Mouse (Mus musculus) stomach, postnatal 0 days (tissue): ENCODE data around the gene Pik3c2g. TPM values are rescaled to one million over a fixed set of nuclear protein-coding genes. Genes with fewer than 3 reads are reported as not detected.

Source experiments
- ATAC-seq: fragments of 200-750 bp; cut with Nextera tagmentation; 2 replicates; pipeline ENCODE4 v1.8.0; 2017; ENCODE audit not compliant: low FRiP score, low TSS enrichment
- DNase-seq: peaks from one replicate; pipeline ENCODE4 v3.0.0-alpha.2; 2016; ENCODE audit warnings: low spot score
- H3K27ac ChIP-seq: fragments of 300-500 bp; sonication (generic); replicated peaks from 2 replicates; pipeline ENCODE4 v1.5.1; 2014; ENCODE audit warnings: mild to moderate bottlenecking, control low read depth
- H3K27me3 ChIP-seq: fragments of 300-500 bp; sonication (generic); 2 replicates; pipeline ENCODE4 v1.6.1; 2014; ENCODE audit warnings: low read length; ENCODE audit not compliant: control insufficient read depth, insufficient read depth
- H3K36me3 ChIP-seq: fragments of 300-500 bp; sonication (generic); 2 replicates; pipeline ENCODE4 v1.6.1; 2014; ENCODE audit warnings: low read length, mixed read lengths; ENCODE audit not compliant: control insufficient read depth, insufficient read depth
- H3K4me1 ChIP-seq: fragments of 300-500 bp; sonication (generic); replicated peaks from 2 replicates; pipeline ENCODE4 v1.6.1; 2014; ENCODE audit warnings: antibody characterized with exemption; ENCODE audit not compliant: control insufficient read depth, insufficient read depth
- H3K4me2 ChIP-seq: fragments of 300-500 bp; sonication (generic); replicated peaks from 2 replicates; pipeline ENCODE4 v1.6.1; 2014; ENCODE audit warnings: low read depth, mild to moderate bottlenecking, control low read depth, moderate library complexity
- H3K4me3 ChIP-seq: fragments of 300-500 bp; sonication (generic); 2 replicates; pipeline ENCODE4 v1.5.1; 2014; ENCODE audit warnings: low read depth, low read length, control low read depth
- H3K9ac ChIP-seq: fragments of 300-500 bp; sonication (generic); 2 replicates; pipeline ENCODE4 v1.6.1; 2014; ENCODE audit warnings: mild to moderate bottlenecking, low read length, control low read depth, mixed read lengths
- H3K9me3 ChIP-seq: fragments of 300-500 bp; sonication (generic); 2 replicates; pipeline ENCODE4 v1.6.1; 2016; ENCODE audit warnings: low read length; ENCODE audit not compliant: control insufficient read depth
- CTCF ChIP-seq: IDR thresholded peaks from 2 replicates; pipeline ENCODE4 v1.5.1; 2016; ENCODE audit warnings: antibody characterized with exemption, low read depth, mild to moderate bottlenecking, moderate library complexity
- EP300 ChIP-seq: optimal IDR thresholded peaks from 2 replicates; pipeline ENCODE3; 2016; ENCODE audit warnings: antibody characterized with exemption
- WGBS: fragments of 180-500 bp; shearing (Covaris S2); extraction: QIAGEN DNeasy Blood & Tissue Kit; methylation state at CpG from one replicate; pipeline ENCODE4 v1.1.7; 2014; 5-methylcytosine and 5-hydroxymethylcytosine counted together
- polyA plus RNA-seq: library from polyadenylated mRNA; unstranded; fragments of >200 nt; fragmentation: Nextera tagmentation; extraction: Ambion mirVana; gene quantifications from 2 replicates; pipeline ENCODE4 v1.2.1, GENCODE M21; 2015

The Pik3c2g gene
- polyA plus RNA-seq, 1 experiment from 2014 or later = 5.1 TPM

DNA sequence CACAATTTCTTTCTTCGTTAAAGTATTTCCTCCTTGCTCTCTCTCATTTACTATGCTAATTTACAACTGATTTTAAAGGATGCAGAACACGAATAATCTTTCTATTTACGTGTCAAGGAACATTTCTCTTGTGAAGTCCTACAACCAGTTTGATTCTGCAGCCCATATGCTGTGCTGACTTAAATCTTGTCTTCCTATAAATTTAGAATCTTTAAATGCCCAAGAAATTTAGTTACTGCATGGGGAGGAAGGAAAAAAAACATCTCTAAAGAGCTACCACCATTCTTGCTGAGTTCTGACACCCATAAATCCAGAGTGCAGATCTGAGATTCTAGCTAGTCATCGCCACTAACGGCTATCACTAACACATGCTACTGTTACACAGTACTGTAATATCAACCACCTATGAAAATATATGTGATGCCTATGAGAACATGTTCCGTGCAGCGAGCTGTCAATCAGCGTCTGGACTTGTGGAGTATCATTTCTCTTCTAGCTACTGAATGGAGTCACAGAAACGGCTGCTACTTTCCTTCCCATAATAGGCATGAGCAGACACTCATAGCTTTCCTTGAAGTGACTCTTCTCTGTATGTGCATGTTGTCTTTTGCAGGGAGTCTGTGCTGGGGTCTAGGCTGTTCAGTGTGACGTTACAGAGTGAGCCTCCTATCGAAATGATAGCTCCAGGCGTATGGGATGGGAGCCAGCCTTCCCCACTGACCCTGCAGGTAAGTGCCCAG is 155.8 kb downstream of the Pik3c2g start:
- no peak for DNase-seq
- no peaks in the 10 kb centered on the region for H3K9me3 ChIP-seq
- H3K36me3 ChIP-seq = no peaks in the 10 kb centered on the region
- no peak overlapping the region for H3K9ac ChIP-seq
- no peak overlapping the region for H3K27ac ChIP-seq
- TF ChIP-seq EP300 = no peak
- no peak for TF ChIP-seq CTCF
- H3K4me2 ChIP-seq = no peak overlapping the region
- no peak for ATAC-seq
- no peaks in the 10 kb centered on the region for H3K4me1 ChIP-seq
- no peaks in the 10 kb centered on the region for H3K27me3 ChIP-seq
- no peak overlapping the region for H3K4me3 ChIP-seq
- WGBS = 87% methylated on average over 12 of the region's 12 CpGs

DNA sequence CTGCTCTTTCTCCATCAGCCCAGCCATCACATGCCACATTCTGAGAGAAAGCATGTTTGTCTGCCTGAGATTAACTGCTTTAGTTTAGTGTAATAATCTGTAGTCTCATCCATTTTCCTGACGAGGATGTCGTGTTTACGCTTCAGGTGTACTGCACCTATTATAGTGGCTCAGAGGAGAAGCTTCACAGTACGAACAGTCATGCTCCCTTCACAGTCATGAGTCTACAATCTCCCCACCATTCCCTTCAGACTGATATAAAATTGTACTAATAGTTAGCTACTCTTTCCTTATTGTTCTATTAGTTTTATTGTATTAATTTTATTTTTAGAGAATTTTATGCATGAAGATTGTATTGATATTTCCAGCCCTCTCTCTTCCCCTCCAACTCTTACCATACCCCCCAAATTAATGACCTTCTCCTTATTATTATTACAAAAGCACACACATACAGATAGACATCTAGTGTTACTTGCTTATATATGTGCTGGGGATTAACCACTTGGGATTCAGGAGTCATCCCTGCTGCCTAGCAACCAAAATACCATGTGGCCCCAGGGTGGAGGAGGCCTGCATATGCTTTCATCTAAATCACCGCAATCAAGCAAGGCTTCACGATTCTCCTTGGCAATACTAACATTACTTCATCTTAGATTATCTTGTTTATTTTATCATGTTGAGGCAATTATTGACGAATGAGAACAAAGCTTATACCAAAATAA is 159.9 kb downstream of the Pik3c2g start:
- Histone ChIP-seq H3K4me3 (no peak overlapping the region), H3K4me2 (no peak overlapping the region), H3K36me3 (no peaks in the 10 kb centered on the region), H3K9ac (no peak overlapping the region), H3K4me1 (no peaks in the 10 kb centered on the region), H3K9me3 (no peaks in the 10 kb centered on the region), H3K27me3 (no peaks in the 10 kb centered on the region), H3K27ac (no peak overlapping the region)
- no peak for DNase-seq
- TF ChIP-seq CTCF (no peak), EP300 (no peak)
- no peak for ATAC-seq
- 65% methylated on average over 7 of the region's 7 CpGs for WGBS

DNA sequence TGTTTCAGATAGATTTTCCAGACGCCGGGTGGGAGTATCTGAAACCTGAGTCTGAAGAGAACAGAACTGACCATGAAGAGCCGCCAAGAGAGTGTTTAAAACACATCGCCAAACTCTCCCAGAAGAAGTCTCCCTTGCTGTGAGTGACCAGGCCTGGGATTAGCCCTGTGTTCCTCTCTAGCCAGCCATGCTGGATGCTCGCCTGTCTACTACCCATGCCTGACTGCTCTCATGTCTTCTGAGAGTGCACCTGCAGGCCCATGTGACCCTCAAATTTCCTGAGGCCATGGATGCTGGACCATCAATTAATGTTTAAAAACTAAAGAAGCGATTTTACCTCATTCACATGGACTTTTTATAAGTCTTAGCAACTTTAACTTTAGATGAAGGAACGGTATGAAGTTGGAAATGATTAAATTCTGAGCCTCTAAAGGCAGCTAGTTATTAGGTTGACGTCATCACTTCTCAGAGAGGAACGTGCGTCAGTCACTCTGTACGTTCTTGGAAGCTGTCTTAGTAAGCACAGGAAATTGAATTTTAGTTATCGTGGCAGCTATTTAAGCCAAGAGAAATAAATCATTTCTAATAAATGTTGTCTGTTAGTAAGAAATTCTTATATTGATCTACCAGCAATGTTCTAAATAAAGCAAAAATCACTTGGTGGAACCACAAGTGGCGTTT is 161.2 kb downstream of the Pik3c2g start:
- H3K27me3 ChIP-seq = no peaks in the 10 kb centered on the region
- no peak overlapping the region for H3K9ac ChIP-seq
- DNase-seq = no peak
- WGBS = 79% methylated on average over 13 of the region's 13 CpGs
- H3K4me1 ChIP-seq = no peaks in the 10 kb centered on the region
- H3K36me3 ChIP-seq = no peaks in the 10 kb centered on the region
- no peak overlapping the region for H3K4me3 ChIP-seq
- no peaks in the 10 kb centered on the region for H3K9me3 ChIP-seq
- no peak for ATAC-seq
- no peak overlapping the region for H3K4me2 ChIP-seq
- no peak for TF ChIP-seq CTCF
- no peak for TF ChIP-seq EP300
- no peak overlapping the region for H3K27ac ChIP-seq

DNA sequence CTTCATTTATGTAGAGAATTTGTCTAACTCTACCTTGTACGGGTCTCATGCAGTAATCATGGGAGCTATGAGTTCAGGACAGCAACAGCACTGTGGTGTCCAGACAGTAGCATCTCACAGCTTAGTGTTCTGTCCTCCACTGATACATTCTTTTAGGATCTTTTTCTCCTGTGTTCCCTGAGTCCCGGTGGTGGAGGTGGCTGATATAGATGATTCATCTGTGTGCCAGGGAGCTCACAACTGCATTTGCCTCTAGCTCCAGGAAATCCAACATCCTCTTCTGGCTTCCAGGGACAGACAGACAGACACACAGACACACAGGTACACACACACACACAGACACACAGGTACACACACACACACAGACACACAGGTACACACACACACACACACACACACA is 163.6 kb downstream of the Pik3c2g start:
- no peaks in the 10 kb centered on the region for H3K27me3 ChIP-seq
- 69% methylated on average over 2 of the region's 2 CpGs for WGBS
- TF ChIP-seq EP300 (no peak), CTCF (no peak)
- no peaks in the 10 kb centered on the region for H3K4me1 ChIP-seq
- H3K4me2 ChIP-seq = no peak overlapping the region
- H3K27ac ChIP-seq = no peak overlapping the region
- ATAC-seq (no peak), DNase-seq (no peak)
- H3K9ac ChIP-seq = no peak overlapping the region
- H3K4me3 ChIP-seq = no peak overlapping the region
- no peaks in the 10 kb centered on the region for H3K36me3 ChIP-seq
- H3K9me3 ChIP-seq = no peaks in the 10 kb centered on the region

DNA sequence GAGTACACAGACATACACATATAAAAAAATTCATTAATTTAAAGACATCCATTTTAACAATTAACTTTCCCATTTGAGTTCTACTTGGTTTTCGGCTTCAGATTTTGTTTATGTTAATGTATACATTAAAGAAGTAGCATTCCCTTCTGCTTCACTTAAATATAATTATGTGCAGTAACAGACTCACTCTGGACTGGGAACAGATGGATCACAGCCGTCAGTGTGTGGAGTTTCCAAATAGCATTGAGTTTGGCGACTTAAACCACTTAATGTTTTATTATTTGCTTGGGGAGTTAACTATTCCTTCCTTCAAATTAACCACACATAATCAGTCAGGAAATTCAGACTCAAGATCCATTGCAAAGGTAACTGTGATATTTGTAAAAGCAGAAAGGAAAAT is 164.0 kb downstream of the Pik3c2g start:
- Histone ChIP-seq H3K9ac (no peak overlapping the region), H3K27ac (no peak overlapping the region), H3K4me3 (no peak overlapping the region), H3K27me3 (no peaks in the 10 kb centered on the region), H3K4me2 (no peak overlapping the region), H3K9me3 (no peaks in the 10 kb centered on the region), H3K4me1 (no peaks in the 10 kb centered on the region), H3K36me3 (no peaks in the 10 kb centered on the region)
- TF ChIP-seq EP300 = no peak
- TF ChIP-seq CTCF = no peak
- ATAC-seq (no peak), DNase-seq (no peak)
- WGBS = 37% methylated on average over 3 of the region's 3 CpGs

DNA sequence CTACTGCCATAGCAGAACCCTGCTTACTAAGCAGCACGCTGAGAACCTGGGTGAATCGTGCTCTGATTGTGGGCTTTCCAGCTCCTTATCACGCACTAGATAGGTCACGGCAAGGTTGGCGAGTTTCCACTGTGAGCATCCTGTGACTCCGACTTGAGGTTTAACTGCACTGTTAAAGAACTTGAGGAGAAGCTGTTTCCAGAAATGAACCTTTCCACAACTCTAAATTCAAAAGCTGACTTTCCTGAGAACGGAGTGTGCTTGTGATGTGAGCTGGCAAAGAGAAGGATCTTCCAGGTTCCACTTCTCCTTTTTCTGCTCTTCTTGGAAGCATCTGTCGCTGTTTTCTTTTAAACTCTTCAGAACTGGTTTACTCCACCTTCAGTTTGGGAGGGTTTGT is 170.9 kb downstream of the Pik3c2g start:
- WGBS = 84% methylated on average over 8 of the region's 8 CpGs
- no peak for DNase-seq
- no peaks in the 10 kb centered on the region for H3K36me3 ChIP-seq
- no peak overlapping the region for H3K4me3 ChIP-seq
- H3K27me3 ChIP-seq = no peaks in the 10 kb centered on the region
- ATAC-seq = no peak
- H3K4me1 ChIP-seq = no peaks in the 10 kb centered on the region
- no peak overlapping the region for H3K4me2 ChIP-seq
- H3K27ac ChIP-seq = no peak overlapping the region
- H3K9me3 ChIP-seq = no peaks in the 10 kb centered on the region
- no peak overlapping the region for H3K9ac ChIP-seq
- TF ChIP-seq CTCF (no peak), EP300 (no peak)
